Mouse (Mus musculus): ENCODE measurements at regions not wholly inside any gene's neighbourhood (a gene's known extent, or its start where the extent isn't known, plus 50 kb on each side); places are given as distances from the start of the nearest gene placed in this dataset.

DNA sequence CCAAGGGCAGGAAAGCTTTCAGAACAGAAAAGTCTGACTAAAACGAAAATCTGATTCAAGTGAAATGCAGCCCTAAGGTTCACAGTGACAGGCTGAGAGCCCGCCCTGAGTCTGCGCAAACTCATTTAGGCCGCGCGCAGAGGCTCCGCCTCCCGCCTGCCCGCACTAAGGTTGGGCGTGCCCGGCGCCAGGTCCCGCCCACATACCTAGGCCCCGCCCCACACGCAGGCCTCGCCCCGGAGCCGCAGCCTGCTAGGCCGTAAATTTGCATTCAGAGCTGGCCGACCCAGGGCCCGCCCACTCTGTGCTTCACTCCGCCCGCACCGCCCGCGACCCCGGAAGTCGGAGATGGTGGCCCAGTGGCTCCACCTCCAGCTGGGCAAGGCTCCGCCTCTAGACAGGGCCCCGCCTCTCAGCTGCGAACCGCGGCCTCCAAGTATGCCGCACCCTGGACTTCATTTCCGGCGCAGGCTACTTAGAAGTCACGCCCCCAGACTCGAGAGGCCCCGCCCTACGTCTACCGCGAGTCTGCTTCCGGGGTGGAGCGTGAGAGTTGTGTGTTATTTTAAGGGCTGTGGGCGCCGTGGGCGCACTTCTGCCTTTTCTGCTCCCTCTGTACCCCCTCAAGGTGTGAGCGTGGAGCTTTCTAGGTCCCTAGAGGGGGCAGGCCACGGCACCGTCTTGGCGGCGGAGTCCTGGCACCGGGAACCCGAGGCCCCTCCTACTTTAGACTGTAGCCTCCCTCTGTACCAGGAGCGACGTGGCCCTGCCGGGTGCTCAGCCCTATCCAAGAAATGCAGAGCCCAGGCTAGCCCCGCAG lies 52.3 kb upstream of the Wnt7b start:
- in situ Hi-C loops (cut with MboI, MseI) = no loop called here

GRCm38 (mm10) chr15:85635425-85635824 lies 53.2 kb upstream of the Wnt7b start:
- in situ Hi-C loops (cut with MboI, MseI) = no loop called here

DNA sequence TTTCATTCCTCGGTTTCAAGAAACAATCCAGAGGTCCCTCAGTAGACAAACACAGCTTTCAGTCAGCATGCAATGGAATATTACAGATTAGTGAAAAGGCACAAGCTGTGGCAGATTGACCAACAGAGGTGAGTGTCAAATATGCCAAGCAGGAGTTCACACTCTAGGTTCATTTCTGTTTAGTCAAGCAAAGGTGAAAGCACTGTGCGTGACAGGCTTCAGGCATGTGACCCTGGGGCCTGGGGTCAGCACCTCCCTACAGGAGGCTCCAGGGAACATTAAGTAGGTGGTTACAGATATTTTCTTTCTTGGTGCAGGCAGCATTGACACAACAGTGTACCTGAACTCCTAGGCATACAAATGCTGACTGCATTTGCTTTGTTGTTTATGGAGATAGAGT lies 57.3 kb upstream of the Wnt7b start:
- in situ Hi-C loops (cut with MboI, MseI) = no loop called here

DNA sequence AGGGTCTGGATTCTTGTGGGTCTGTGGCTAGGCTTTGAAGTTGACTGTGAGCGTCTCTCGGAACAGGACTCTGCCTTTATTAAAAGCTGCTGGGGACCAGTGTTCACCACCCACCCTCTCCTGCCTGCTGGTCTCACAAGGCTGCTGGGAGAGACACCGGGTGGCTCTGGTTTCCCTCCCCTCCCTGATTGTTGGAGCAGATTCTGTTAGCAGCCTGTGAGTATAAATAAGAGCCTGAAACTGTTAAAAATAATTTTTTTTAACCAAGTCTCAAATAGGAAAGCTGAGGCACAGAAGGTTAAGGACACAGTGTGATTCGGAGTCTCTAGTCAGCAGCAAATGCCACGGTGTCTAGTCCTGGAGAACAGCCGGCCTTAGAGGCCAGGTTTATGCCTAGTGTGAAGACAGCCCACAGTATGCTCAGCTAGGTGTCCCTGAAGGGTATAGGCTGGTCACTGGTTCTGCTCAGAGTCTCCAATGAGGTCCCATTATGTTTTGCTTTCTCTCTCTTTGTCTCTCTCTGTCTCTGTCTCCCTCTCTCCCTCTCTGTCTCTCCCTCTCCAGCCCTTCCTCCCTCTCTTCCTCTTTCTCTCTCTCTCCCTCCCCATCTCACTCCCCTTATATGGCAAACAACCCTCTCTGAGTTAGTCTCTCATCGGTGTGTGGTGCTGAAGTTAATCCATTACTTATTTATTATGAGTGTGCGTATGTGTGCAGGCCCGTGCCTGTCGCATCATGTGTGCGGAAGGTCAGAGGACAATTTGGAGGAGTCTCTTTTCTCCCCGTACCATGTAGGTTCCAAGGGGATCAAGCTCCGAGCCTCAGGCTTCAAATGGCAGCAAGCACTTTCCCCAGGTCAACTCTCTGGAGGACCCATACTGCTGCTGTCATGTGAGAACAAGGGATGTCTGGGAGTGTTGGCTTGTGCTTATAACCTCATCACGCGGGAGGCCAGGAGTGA lies 59.1 kb upstream of the Wnt7b start:
- in situ Hi-C loops (cut with MboI, MseI) = loop anchor here (5.0 kb wide), 1 partner anchor 1324 kb away; no protein-coding TSS in a partner anchor

DNA sequence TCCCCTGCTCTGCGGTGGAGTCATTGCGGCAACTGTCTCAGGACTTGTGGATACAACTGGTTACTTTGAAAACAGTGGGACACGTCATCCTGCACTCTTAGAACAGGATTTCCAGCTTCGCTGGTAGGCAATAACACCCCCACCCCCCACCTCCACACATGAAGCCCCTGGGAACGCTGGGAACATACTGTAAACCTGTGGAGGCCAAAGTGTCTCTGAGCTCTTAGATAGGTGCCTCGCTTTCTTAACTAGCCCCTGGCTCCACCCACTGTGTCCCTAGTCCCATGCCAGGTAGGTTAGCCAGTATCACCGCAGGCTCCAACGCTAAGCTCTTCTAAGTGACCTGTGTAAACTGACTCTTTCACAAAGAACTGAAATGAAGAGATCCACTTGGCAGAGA lies 63.1 kb upstream of the Wnt7b start:
- in situ Hi-C loops (cut with MboI, MseI) = no loop called here

DNA sequence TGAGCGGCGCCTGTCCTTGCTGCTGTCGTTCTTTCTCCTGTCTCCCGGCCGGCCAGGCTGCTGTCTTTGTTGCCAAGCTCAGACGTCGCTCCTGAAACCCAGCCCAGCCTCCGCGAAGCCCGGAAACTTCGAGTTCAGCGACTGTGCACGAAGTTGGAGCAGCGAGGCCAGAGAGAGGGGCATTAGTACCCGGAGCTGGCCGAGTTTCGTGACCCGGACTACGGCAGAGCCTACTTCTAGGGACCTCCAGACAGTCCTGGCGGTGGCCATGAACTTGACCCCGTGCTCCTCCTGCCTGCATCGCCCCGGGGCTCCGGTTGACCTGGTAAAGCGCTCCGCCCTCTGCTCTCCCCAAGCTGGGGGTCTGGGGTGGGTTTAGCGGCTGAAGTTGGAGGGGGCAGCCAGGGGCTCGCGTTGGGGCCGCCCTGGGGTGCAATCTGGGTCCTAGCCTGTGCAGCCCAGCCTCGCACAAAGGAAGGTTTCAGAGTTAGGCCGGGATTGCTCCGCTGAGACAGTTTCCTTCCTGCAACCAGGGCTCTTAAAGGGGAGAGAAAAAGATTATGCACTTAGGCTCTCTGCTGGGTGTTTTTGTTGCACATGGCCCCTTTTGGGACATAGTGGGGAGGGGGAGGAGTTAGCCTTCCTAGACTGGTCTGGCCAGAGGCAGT lies 63.8 kb upstream of the Wnt7b start:
- in situ Hi-C loops (cut with MboI, MseI) = no loop called here

DNA sequence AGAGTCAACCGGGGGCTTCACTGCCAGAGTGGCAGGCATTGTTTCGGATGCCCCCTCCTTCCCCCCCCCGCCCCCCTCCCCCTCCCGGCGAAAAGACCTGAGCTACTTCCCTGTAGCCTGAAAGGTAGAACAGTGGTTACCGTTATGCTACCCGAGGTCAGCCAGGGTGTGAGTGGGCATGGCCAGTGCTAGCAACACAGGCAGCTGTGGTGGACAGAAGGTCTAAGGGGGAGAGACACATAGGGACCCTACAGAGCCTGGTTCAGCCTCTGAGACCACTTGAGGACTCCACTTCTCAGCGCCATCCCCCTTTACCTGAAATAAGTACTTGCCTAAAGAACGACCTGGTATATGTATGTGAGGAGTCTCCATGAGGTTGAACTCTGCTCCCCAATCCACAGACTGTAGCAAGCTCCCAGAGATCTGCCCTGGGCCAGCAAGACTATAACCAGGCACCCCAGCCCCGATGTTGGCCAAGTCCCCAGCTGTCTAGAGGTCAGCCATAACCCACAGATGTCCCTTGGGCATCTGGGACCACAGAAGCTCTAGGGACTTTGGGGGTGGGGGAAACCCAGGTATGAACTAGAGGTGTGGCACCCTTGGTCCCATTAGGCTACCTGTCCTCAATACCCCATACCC lies 64.5 kb upstream of the Wnt7b start:
- in situ Hi-C loops (cut with MboI, MseI) = no loop called here

DNA sequence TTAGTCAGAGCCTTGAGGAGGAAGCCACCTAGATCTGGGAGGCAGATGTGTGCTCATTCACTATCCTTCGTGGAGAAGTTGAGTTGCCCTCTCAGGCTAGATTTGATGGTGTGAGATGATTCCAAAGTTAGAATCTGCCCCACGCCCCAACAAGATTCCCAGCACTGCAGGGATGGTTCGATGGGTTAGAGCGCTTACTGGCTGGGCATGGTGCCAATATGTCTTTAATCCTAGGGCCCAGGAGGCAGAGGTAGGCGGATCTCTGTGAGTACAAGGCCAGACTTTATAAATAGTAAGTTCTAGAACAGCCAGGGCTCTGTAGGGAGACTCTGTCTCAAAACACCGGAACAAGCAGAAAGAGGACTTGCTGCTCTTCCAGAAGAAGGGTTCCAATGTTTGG lies 65.3 kb upstream of the Wnt7b start:
- in situ Hi-C loops (cut with MboI, MseI) = no loop called here

GRCm38 (mm10) chr15:85650241-85650640 lies 68.0 kb upstream of the Wnt7b start:
- in situ Hi-C loops (cut with MboI, MseI) = no loop called here

DNA sequence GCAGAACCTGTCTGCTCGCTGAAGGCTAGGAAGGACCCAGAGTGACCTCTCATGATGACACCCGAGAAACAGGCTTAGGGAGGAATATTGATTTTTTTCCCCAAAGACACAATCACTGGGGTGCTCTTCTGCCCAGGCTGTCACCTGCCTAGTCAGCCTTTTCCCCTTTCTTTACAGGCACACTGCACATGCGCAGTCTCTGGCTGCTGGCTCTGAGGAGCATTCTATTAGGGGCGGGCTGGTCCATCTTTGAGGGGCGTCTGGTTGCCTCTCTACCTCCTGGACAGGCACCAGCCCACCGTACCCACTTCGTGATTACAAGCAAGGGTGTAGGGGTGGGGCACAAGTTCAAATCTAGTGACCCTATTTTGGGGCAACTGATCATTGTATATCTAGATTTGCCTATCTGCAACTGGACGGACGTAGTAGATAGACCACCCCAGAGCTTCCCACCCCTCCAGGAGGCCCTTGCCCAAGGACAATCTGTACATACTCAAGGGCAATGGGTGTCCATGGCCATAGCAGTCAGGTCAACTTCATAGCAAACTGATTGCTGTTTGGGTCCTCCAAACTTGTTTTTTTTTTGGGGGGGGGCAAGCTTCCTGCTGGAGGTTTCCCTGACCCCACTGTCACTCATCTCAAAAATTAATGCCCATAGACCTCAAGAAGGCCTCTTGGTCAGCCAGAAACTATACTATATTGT lies 69.6 kb upstream of the Wnt7b start:
- in situ Hi-C loops (cut with MboI, MseI) = no loop called here

DNA sequence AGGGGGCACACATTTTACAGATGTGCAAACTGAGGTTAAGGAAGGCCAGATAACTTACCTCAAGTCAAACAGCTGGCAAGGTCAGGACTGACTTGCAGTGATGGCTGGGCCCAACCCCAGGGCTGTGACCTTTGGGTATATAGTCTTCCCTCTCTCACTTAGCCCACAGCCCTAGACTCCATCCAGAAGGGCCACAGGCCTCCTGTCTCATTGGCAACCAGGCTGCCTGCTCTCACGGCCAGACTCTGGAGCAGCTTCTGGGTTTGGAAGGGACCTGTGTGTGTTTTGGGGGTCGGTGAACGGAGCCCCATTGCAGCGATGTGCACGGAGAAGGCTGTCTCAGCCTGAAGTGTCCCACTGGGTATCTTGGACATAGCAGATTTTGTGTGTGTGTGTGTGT lies 70.2 kb upstream of the Wnt7b start:
- in situ Hi-C loops (cut with MboI, MseI) = no loop called here

GRCm38 (mm10) chr15:85652871-85653337 lies 70.6 kb upstream of the Wnt7b start:
- in situ Hi-C loops (cut with MboI, MseI) = no loop called here

DNA sequence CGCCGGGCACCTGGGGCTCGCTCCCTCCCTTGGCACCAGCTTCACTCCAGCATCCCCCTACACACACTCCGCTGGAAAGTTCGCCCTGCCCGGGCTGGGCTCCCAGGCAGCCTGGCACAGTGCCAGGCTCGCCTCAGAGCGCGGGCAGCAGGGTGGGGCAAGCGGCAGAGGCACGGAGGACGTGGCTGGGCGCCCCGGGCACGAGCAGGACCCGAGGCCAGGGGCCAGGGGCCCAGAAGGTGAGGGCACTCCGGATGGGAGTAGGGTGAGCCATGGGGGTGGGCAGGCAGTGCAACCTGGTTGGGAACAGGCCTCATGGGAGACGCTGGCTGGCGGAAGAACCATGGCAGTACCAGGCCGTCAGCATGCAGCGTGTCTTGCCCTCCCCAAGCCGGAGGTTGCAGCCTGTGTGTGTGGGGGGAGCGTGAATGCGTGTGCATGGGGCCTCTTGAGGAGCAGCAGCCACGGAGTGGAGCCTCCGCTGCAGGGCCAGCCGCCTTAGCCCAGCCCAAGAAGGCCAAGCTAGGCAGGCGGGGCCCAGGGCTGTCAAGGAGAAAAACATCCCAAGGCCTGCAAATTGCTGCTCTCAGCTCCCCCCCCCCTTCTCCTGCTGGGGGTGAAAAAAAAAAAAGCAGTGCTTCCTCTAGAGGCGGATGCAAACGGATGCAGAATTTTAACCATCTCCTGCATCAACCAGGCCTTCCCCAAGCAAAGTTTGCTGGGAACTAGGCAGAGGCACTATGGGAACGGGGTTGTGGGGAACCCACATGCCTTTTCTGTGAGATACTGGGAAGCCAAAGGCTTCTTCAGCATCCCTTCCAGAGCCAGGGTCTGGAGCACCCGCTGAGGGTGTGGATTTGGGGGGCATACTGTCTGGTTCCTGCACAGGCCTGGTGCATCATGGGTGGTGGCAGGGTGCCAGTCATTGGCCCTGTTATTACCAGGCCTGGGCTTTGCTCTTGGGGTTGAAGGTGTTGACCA lies 71.4 kb upstream of the Wnt7b start:
- in situ Hi-C loops (cut with MboI, MseI) = no loop called here

DNA sequence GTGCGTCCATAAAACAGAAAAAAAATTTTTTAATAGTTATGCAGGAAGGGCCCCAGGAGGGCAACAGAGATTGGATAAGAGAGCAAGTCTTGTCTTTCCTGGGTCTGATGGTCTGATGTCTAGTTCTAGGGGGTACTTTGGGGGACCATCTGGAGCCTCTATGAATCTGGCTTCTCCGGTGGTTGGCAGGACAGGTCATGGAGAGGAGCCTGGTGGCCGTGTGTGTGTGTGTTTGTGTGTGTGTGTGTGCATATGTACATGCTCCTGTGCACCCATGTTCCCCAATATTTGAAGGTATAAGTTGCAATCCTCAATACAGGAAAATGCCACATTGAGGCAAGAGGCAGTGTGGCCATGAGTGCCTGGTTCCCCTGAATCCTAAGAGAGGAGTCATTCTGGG lies 72.5 kb upstream of the Wnt7b start:
- in situ Hi-C loops (cut with MboI, MseI) = no loop called here

- in situ Hi-C loops (cut with MboI, MseI) = no loop called here
Observed at GRCm38 (mm10) chr15:85655751-85656167, 73.5 kb upstream of the Wnt7b start.

- in situ Hi-C loops (cut with MboI, MseI) = no loop called here
Observed at GRCm38 (mm10) chr15:85656852-85657251, 74.6 kb upstream of the Wnt7b start.

- in situ Hi-C loops (cut with MboI, MseI) = no loop called here
Observed at GRCm38 (mm10) chr15:85657441-85657989, 75.2 kb upstream of the Wnt7b start.

DNA sequence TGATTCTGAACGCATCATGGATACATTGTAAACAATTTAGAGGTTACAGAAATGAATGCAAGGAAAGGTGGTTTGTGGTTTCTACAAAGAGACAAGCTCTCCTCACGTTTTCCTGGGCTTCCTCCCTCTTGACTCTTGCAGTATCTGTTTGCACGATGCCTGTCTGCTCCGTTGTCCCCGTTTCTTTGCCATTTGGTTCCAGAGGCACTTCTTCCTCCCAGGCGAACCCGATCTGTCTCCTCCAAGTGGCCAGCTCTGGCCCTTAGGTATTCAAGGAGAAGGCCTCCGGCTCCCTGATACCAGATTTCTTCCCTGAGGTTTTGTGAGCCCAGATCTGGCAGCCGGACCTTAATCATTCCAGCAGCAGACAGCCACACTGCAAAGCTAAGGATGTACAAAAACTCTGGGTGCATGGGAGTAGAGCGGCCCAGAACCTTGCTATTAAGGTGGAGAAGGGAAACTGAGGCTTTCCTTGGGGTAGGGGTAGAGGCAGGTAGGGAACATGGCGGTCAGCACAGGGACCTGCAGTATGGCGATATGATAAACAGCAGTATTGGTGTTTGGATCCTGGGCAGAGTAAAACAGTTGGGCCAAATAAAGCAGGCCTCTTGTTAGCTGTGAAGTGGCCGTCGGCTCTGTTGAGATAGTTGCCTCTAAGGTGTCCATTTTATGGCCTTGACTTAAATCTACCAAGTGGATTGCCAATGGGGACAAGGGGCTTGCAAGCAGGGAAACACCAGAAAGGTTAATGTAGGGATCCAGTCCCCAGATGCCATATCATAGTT lies 76.0 kb upstream of the Wnt7b start:
- in situ Hi-C loops (cut with MboI, MseI) = no loop called here

Measured in regulatory T cell (primary cell).